Mouse (Mus musculus) CD8-positive naive resting alpha-beta T cell, adult 2 months (primary cell): Measurements from ENCODE around the gene Cux1.

Experiments used
- DNase-seq, 2 experiments: peaks; one replicate each; pipeline ENCODE4 v3.0.0; 2022; ENCODE audit warnings: low read depth in 2 of 2, low spot score in 2 of 2

Gene Cux1

DNA sequence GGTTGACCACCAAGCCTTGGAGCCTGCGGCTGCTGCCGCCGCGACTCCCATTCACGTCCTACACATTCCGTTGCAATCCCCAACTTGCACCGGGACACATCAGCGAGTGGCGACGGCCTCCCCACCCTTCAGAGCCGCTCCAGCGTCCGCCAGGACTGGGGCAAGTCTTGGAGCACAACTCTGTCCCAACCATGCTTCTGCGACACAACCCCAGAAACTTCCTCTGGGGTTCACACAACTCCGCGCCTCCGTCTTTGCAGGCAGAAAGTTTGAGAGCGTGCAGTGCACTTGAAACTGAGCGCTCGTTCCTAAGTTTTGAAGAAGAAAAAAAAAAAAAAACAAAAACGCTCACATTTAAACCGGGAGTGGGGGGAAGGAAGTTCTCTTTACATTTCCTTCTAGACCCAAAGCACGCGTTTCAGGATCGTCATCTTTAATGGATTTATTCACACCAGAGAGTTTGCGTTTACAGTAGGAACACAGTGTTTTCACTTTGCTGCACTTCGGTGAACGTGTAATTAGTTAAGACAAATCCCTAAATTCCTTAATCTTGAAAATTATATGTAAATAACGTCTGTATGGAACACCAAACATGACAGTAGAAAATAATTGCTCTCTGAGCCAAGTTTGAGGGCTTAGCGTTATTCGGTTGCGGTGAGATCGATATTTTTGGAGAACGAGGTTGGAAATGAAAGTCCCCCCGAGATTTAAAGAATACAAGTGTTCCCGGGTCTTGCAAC is 906 bp upstream of the Cux1 start:
- peak; percentile 29 to 46 for DNase-seq

DNA sequence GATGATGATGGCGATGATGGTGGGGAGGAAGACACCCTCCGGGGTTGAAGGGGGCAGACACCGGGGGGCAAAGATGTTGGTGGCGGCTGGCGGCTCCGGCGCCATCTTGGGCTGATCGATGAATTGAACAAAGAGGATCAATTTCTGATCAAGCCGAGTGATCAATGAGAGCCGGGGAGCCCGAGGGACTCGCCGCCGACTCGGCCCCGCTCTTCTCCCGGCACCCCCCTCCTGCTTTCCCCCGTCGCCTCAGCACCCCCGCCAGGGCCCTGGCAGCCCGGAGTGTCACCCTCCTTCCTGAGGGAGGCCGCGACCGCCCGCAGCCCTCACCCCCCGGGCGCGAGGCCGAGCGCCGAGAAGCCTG is 496 bp downstream of the Cux1 start:
- DNase-seq: peak in 1 of 2 experiments; percentile 32

DNA sequence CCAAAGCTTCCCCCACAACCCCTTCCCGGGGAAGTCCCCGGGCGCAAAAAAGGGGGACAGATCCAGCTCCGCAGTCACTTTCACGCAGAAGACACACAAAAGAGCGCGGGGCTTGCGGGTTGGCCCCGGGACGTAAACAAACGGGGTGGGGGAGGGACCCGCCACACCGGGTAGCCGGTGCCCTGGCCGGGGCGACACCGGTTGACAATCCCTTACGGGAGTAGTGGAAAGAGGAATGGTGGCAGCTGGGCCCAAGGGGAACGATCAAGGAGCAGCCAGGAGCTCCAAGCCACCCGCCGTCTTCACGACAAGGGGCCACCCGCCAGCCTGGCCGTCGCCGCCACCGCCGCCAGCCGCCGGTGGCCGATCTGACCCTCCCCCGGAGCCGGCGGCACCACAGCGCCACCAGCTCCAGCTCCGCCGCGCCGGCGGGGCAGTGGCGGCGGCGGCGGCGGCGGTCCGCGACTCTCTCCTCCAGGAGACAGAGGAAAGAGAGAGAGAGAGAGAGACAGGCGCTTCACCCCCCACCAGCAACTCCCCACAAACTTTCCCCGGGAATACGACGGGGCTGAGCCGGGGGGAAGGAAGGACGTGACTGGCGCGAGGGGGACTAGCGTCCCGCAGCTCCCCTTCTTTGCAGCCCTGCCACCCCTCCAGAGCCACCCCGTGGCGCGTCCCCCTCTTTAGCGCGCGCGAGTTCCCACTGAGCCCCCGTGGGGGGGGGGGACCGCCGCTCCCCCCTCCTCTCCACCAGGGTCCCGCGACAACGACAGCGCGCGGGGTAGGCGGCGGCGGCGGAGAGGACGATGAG is 1.1 kb downstream of the Cux1 start:
- peak in 1 of 2 experiments; percentile 39 for DNase-seq

DNA sequence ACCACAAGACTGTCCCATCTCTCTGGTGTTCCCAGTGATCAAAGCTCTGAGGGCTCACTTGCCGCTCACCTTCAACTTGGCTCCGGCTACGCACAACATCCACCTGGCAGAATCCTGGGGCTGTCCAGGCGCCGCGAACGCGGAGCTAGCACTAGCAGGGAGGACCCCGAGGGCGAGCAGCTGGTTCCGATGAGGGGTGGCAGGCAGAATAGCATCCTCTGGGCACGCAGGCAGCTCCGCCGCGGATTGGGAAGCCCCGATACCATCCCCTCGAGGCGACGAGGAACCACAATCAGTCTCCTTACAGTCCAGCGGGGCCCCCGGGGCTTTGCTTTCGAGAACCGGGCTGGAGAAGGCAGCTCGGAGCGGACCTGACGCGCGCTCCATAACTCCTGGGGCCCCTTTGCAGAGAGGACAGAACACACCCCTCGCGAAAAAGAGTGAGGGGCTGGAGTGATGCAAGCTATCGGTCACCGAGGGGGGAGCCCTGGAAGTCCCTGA is 1.9 kb downstream of the Cux1 start:
- DNase-seq: peak; percentile 30 to 39

DNA sequence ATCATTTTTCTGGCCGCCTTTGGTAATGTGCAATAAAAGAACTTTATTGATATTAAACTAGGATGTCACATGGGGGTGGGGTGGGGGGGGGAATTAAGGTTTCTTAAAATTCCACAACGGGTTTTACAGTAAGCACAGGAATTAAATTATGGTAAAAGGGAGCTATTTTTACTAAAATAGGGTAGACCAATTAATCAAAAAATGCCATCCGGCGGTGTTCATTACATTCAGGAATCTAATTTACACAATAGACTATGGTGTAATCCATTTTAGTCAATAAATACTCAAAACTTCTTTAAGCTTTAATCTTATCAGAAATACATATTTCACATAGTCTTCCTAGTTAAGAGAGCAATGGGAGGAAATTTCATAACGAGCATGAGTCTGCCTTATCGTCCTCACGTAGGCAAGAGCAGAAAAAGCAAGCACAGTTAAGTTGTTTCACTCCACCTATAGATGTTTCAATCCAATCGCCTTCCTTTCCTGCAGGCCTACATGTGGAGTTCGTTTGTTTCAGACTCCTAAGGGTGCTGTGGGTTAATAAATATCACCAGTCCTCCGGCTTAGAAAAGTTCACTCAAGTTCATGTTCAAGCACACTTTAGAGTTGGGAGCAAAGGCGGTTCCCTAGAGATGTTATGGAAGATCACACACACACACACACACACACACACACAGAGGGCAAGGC is 2.5 kb downstream of the Cux1 start:
- DNase-seq: no peak

DNA sequence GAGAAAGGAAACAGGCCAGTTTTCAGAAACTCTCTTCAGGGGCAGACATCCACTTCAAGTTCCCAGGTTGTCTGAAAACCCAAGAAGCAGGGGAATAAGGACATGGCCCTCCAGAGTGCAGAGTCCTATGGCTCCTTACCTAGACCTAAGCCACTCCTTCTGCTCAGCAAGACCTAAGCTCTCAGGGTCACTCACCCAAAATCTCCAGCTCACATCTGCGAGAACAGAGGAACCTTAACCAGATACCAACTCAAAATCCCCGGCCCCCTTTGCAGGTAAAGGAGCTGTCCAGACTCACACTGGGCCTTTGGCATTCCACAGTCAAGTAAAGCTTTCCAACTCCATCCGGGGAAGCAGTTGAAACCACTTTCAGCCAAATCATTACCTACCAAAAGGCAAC is 3.3 kb downstream of the Cux1 start:
- no peak for DNase-seq

DNA sequence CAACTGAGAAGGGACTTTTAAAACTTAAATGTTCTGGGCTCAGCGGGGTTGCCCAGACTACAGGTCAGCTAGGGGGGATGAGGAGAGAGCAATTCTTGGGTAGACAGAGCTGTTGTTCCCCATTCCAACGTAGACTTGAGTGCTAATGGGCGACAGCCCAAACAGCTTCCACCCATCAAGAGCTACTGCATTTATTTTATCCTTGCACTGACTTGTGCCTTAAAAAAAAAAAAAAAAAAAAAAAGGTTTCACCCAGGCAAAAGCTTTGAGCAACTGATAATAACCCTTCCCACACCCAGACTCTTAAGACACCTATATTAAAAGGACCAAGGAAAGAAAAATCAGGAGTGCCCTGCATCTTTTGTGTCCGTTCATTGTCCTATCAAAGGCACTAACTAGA is 4.2 kb downstream of the Cux1 start:
- DNase-seq: no peak

DNA sequence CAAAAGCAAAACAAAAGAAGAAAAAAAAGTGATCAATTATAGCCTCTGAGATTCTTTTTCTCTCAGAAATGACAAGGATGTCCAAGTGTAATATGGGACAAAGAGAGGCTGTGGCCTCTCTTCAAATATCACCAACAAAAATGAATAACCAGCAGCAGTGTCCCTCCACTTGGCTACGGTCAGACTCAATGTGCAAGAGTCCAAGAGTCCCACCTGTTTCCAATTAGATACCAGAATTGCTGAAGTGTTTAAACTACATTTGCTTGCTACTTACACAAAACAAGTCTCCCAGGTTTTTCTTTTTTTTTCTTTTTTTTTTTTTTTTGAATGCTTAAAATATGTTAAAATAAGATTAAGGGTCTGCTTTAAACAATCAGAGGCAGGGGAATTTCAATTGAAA is 5.1 kb downstream of the Cux1 start:
- no peak for DNase-seq

DNA sequence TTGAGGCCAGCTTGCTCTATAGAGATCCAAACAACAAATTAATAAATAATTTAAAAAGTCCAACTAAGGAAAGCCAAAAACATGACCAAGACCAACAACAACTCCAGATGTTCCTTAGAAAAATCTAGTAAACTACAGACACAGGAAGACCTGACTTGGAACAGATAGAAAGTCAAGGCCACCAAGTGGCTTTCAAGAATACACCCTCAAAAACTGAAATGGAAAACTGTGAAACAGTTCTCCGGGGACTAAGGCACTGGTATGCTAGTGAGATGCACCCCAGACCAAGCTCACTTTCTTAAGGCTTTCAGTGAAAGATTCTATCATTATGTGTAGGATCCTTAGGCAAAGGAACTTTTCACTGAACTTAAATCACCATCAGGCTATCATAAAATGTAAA is 5.6 kb downstream of the Cux1 start:
- DNase-seq: no peak

DNA sequence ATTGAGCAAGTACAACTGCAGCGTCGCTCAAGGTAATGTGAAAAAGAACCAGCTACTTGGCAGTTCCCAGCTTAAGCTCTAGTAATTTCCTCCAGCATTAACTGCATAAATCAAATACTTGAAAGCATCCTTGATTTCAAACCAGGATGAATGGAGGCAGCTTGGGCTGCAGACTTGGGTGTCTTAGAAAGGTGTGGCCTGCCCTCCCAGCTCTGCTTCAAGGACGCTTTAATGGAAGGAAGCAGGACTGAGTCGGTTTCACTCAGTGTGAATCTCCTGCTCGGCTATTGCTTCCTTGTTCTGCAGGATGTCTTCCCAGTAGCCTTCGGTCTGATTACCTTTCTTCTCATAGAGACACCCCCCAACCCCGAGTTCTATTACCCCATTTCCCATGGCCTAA is 6.6 kb downstream of the Cux1 start:
- no peak for DNase-seq

DNA sequence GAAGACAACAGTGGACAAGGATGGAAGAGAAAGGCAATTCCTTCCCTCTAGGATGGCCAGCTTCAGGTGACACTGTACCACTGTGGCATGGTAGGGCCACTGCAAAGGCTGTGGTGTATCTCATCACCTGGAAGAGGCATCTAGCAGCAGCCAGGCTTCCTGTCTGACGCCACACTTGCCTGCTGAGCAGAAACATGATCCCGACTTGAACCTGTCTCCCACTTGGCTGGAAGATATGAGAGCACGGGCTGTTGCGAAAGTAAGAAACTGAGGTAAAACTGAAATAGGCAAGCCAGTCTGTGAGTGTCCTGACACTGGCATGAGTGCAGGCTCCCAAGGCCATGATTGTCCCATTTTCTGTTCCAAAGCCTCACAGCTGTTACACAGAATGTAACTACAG is 9.8 kb downstream of the Cux1 start:
- DNase-seq: no peak

DNA sequence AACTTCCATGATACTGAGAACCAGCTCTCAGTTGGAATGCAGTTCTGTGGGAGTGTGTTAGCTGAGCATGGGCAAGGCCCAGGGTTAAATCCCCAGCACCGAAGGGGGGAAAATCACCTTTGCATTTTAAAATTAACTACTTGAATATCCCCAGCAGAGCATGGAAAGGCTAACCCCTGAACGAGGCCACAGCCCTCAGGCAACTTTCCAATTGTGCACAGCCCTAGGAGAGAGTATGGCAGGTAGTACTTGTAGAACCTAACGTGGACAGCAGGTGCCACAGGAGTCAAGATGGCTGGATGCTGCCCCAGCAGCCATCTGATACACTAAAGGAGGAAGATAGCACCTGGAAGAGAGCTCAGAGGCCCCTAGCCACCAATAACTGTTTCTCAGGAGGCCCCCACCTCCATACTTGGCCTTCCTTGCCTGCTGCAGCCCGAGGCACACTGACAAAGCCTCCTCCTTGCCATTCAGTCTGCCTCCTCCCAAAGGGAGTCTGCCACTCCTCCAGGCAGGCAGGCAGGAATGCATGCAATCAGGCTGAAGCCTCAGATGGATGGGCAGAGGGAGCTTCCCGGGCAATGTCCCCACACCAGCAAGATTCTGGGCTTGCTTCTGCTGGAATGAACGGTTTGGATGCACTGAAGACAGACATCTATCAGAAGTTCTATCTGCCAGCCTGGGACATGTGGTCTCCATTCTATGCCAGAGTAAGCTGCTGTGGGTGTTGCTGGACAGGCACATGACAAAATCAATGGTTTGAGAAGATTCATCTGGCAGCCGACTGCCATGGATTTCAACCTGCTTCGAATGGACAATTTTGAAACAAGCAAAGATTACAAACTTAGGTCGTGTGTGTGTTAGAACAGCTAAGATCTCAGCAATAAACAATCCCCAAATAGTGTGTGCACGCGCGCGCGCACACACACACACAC is 10.7 kb downstream of the Cux1 start:
- no peak for DNase-seq

DNA sequence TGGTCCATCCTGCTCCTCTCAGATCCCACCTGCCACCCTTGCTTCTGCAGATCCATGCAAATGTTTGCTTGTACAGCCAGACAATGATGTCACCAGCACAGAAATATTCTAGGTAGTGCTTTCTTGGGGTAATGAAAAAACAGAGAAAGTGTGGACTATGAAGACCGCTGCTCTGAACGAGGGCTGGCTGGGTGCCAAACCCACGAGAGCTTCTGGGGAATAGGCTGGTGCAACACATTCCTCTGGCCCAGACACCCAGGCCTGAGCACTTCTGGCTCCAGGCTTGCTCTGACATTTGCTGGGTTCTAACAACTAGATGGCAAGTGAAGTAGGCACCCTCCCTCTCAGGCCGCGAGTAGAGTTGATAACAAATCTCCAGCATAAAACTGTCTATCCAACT is 11.6 kb downstream of the Cux1 start:
- DNase-seq: no peak

DNA sequence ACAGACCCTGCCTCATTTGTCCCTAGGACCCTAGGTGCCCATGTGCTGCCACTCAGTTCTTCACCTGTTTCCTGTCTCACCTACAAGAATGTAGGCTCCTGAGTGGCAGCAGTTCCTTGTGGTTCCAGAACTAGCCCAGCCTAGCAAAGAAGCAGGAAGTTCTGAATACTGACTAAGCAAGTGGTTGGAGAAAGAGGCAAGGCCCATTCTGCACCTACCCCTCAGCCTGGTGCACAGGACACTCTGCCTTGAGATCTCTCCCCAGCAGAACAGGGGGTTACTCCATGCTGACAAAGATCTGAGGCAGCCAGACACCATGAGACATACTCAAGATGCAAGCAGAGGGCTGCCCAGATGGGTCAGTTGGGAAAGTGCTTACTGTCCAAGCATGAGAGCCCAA is 14.5 kb downstream of the Cux1 start:
- DNase-seq: no peak

DNA sequence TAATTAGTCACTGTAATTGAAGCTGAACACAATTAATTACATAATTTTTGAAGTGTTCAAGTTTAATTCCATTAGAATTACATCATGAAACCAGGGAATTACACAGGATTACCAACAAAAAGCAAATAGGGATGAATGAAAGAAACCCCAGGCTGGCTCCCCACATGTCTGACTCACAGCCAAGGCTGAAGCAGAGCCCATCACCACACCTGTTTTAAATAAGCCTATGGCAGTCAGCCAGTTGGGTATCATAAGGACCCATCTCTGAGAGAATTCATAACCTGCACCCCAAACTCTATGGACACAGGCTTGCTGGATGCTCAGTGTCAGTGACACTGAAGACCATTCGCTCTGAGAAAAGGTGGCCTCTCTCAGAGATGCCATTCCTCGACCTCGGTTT is 15.2 kb downstream of the Cux1 start:
- no peak for DNase-seq

DNA sequence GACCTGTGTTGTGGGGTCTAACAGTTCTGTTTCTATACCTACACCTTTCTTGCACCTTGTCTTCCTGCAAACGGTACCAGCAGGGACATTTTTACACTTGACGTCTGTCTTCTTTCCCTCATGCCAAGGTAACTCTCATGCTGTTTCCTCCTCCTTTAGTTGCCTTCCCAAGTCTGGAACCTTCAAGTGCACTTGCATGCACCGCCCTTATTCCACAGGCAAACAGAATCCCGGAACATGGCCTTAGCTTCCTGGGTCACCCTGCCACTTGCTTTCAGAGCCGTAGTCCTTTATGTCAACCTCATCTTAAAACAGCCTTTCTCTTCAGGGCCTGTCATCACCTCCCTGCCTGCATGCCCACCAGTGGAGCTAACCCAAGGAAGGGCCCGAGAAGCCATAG is 15.7 kb downstream of the Cux1 start:
- DNase-seq: no peak

DNA sequence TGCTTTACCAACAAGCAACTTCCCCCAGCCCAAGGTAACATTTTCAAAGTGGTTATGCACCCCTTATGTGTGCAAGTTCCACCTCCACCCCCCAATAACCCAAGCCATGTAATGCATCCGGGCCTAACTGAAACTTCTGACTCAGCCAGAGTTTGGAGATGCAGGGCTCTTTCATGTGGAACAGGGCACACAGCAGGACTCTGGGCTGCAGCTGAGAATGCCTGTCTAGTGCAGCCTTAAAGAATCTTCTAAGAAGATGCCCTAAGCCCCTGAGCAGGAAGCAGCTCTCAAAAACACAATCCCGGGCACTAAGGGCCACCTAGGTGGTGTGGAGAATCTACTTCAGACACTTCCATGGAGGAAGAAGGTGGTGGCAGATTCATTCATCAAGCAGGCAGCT is 16.6 kb downstream of the Cux1 start:
- peak in 1 of 2 experiments; percentile 13 for DNase-seq

DNA sequence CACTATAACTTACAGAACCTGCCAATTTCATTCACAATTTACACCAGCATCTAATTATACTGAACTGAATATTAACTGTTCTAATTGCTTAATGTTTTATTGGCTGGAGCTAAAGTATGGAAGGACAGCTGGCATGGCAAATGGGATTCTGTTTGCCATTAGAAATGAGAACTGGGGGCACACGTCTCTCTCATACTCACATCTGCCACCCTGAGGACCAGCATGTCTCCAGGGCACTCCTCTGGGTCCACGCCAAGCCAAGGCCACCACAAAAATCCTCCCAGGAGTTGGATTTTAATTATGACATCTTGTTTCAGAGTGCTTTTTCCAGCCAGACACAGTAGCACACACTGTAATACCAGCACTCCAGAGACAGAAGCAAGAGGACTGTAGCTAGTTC is 18.5 kb downstream of the Cux1 start:
- no peak for DNase-seq

DNA sequence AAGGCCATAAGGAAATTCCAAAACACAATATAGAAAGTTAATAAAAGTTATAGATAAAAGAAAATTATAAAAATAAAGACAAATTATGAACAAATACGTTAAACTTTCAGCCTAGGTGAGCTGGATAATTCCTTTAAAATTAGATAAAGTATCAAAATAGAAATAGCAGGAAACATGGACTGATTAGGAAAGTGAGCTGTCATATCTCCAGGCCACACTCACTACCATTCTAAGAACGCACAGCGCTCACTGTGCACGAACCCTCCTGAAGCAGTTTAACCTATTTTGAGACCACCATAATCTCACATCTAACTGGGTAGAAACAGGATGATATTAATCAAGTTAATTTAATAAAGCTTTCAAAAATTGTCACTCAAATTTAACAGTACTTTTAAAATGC is 22.2 kb downstream of the Cux1 start:
- DNase-seq: no peak

DNA sequence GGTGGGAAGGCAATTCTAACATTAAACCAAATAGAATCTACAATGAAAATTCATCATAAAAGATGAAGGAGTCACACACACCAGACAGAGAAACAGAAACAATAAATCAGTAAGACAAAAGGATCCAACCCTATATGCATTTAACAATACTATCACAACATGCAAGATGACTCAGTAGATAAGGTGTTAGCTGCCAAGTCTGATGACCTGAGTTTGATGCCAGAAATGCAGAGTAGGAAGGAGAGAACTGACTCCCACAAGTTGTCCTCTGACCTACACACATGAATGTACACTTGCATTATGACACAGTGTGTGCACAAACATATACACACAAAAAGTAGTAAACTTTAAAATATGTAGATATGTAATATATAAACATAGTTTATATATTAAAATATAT is 24.1 kb downstream of the Cux1 start:
- DNase-seq: no peak

DNA sequence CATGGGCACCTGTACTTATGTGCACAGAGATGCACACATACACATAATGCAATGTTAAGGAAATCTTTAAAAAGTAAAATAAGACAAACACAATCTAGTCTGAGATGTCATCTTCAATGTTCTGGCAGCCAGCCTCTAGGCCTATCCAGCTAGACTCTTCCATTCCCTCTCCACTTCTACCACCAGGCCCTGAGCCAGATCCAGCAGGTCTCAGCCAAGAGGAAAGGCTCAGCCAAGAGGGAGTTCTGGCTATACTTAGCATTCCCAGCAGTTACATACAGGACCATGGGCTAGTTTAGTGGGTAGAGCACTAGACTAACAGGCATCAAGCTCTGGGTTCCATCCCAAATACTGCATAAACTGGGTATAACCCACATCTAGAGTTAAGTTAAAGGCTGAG is 26.3 kb downstream of the Cux1 start:
- DNase-seq: no peak
